Mouse (Mus musculus) MEL (cell line): ENCODE measurements around the gene Mef2d.
A peak's percentile ranks its signal among the peaks of the same experiment; 100 is the strongest.

Source experiments
- CTCF ChIP-seq, 3 experiments: IDR thresholded peaks in 2 of 3; conservative IDR thresholded peaks in 1 of 3; 2 replicates each; pipeline ENCODE4 v1.5.1; 2011 to 2012; ENCODE audit warnings: low read length in 3 of 3, low read depth in 2 of 3, mild to moderate bottlenecking in 2 of 3, improper control_type of control experiment in 1 of 3, inconsistent platforms in 1 of 3, mixed read lengths in 1 of 3, moderate library complexity in 1 of 3; ENCODE audit not compliant: control insufficient read depth in 1 of 3, insufficient read depth in 1 of 3, poor library complexity in 1 of 3, severe bottlenecking in 1 of 3
- GATA1 ChIP-seq: IDR thresholded peaks from 2 replicates; pipeline ENCODE4 v1.6.1; 2011; ENCODE audit warnings: low read depth, low read length, improper control_type of control experiment
- POLR2A ChIP-seq, 2 experiments: IDR thresholded peaks; 2 replicates each; pipeline ENCODE4 v1.6.1; 2011 to 2012; ENCODE audit warnings: low read length in 2 of 2, mild to moderate bottlenecking in 2 of 2, control low read depth in 1 of 2, improper control_type of control experiment in 1 of 2, low read depth in 1 of 2, moderate library complexity in 1 of 2; ENCODE audit not compliant: control insufficient read depth in 1 of 2, insufficient read depth in 1 of 2, poor library complexity in 1 of 2
- TBP ChIP-seq: IDR thresholded peaks from 2 replicates; pipeline ENCODE4 v1.8.0; 2011; ENCODE audit warnings: low read depth, low read length, improper control_type of control experiment
- USF1 ChIP-seq: IDR thresholded peaks from 2 replicates; pipeline ENCODE4 v1.6.1; 2014; ENCODE audit warnings: low read depth, mild to moderate bottlenecking, inconsistent platforms, low read length, improper control_type of control experiment, moderate library complexity
- ZMIZ1 ChIP-seq: IDR thresholded peaks from 2 replicates; pipeline ENCODE4 v1.6.1; 2012; ENCODE audit warnings: low read depth, mild to moderate bottlenecking, inconsistent platforms, low read length, improper control_type of control experiment, moderate library complexity

- TF ChIP-seq ZMIZ1 (no peak), CTCF (IDR thresholded peaks at IDR 0.05 in 2 of 3, conservative IDR thresholded peaks at IDR 0.05 in 1 of 3; ENCODE audit: control insufficient read depth in 1 of 3, insufficient read depth in 1 of 3, low read depth in 2 of 3, low read length in 3 of 3, poor library complexity in 1 of 3, severe bottlenecking in 1 of 3) (no peak), POLR2A (IDR thresholded peaks at IDR 0.05; ENCODE audit: control insufficient read depth in 1 of 2, insufficient read depth in 1 of 2, low read depth in 1 of 2, low read length in 2 of 2, poor library complexity in 1 of 2) (0 out of 4 replicates have a peak, but pooled peaks of 1 of the 2 experiments have one; percentile 1), GATA1 (no peak), USF1 (no peak), TBP (no peak)
Measured at GRCm38 (mm10) chr3:88163847-88164246, 21.7 kb downstream of the Mef2d start.
